10 mouse cellular contexts compared by ENCODE assay signal in genomic region chr11:100518188-100518591, GRCm38 (mm10). TPM values are rescaled to one million over a fixed set of nuclear protein-coding genes. Genes with fewer than 3 reads are reported as not detected.
DNase-seq lines count a peak whose midpoint lies in the region; ATAC-seq and TF ChIP-seq lines count a peak whose summit lies in the region.
"Had no signal": no experiment of that assay in that cellular context is flagged by ENCODE, and none has a peak within 500 bp of the region (broad histone marks: within the 10 kb centered on the region; RNA-seq: fewer than 3 reads in every experiment).

No protein-coding gene starts in this region.

- peak; percentile 47 for ATAC-seq in lung, postnatal 0 days
- ATAC-seq in kidney, embryonic 15.5 days (replicated peaks; ENCODE audit: low FRiP score), result peak; percentile 67
- ATAC-seq in stomach, embryonic 16.5 days (ENCODE audit: insufficient read depth, low FRiP score), result peak; percentile 84

- H3K27me3 ChIP-seq in lung, postnatal 0 days (replicated peaks; ENCODE audit: insufficient read depth, low read length), result no peaks in the 10 kb centered on the region
- no peaks in the 10 kb centered on the region for H3K27me3 ChIP-seq in kidney, embryonic 15.5 days
- no peaks in the 10 kb centered on the region for H3K27me3 ChIP-seq in stomach, embryonic 16.5 days (ENCODE audit: control insufficient read depth, insufficient read depth, low read length)

- H3K4me3 ChIP-seq in lung, postnatal 0 days (ENCODE audit: low read depth, low read length), result no peak overlapping the region
- no peak overlapping the region for H3K4me3 ChIP-seq in lung, adult 2 months (replicated peaks; ENCODE audit: extremely low read depth, low read depth, low read length)
- no peak overlapping the region for H3K4me3 ChIP-seq in kidney, embryonic 15.5 days (replicated peaks)
- H3K4me3 ChIP-seq in stomach, embryonic 16.5 days (replicated peaks; ENCODE audit: low read length), result no peak overlapping the region
- H3K4me3 ChIP-seq: midbrain, embryonic 10.5 days had no signal

- no peak for TF ChIP-seq EP300 in lung, postnatal 0 days (IDR thresholded peaks at IDR 0.05)

- TF ChIP-seq POLR2A in lung, adult 2 months (IDR thresholded peaks at IDR 0.05; ENCODE audit: borderline replicate concordance, extremely low read depth, low read depth, low read length), result no peak

- WGBS in lung, postnatal 0 days, result 59% methylated on average over 5 of the region's 5 CpGs
- WGBS in lung, adult 2 months, result 70% methylated on average over 5 of the region's 5 CpGs
- 48% methylated on average over 5 of the region's 5 CpGs for WGBS in kidney, embryonic 15.5 days
- WGBS in stomach, embryonic 16.5 days, result 39% methylated on average over 5 of the region's 5 CpGs

- TF ChIP-seq CTCF in lung, postnatal 0 days (IDR thresholded peaks at IDR 0.05), result no peak
- no peak for TF ChIP-seq CTCF in lung, adult 2 months (IDR thresholded peaks at IDR 0.05; ENCODE audit: insufficient read depth, low read length)

- no peak overlapping the region for H3K4me2 ChIP-seq in lung, postnatal 0 days (replicated peaks; ENCODE audit: low read depth, low read length)
- H3K4me2 ChIP-seq in kidney, embryonic 15.5 days, result no peak overlapping the region
- H3K4me2 ChIP-seq in stomach, embryonic 16.5 days (ENCODE audit: low read depth, low read length), result 0 out of 2 replicates have a peak overlapping the region, but pooled peaks have one; percentile 12

- no peaks in the 10 kb centered on the region for H3K4me1 ChIP-seq in lung, postnatal 0 days (ENCODE audit: insufficient read depth, low read depth, low read length)
- no peaks in the 10 kb centered on the region for H3K4me1 ChIP-seq in lung, adult 2 months (ENCODE audit: control insufficient read depth, insufficient read depth, low read length)
- peaks cover 50% of the 10 kb centered on the region for H3K4me1 ChIP-seq in kidney, embryonic 15.5 days
- 0 out of 2 replicates have a peak, but pooled peaks cover 11% of the 10 kb centered on the region for H3K4me1 ChIP-seq in stomach, embryonic 16.5 days (ENCODE audit: control insufficient read depth, insufficient read depth, low read length)
- H3K4me1 ChIP-seq: midbrain, embryonic 10.5 days had no signal

- H3K9ac ChIP-seq in lung, postnatal 0 days (replicated peaks; ENCODE audit: low read depth), result no peak overlapping the region
- H3K9ac ChIP-seq in kidney, embryonic 15.5 days, result no peak overlapping the region
- H3K9ac ChIP-seq in stomach, embryonic 16.5 days (ENCODE audit: low read length), result no peak overlapping the region

- no peaks in the 10 kb centered on the region for H3K9me3 ChIP-seq in lung, postnatal 0 days (ENCODE audit: low read length)
- no peaks in the 10 kb centered on the region for H3K9me3 ChIP-seq in kidney, embryonic 15.5 days (replicated peaks)
- H3K9me3 ChIP-seq in stomach, embryonic 16.5 days (replicated peaks; ENCODE audit: control insufficient read depth, low read length), result no peaks in the 10 kb centered on the region
- H3K9me3 ChIP-seq: midbrain, embryonic 10.5 days had no signal

- H3K27ac ChIP-seq in lung, postnatal 0 days (ENCODE audit: low read length), result no peak overlapping the region
- peak overlapping the region; percentile 76 for H3K27ac ChIP-seq in kidney, embryonic 15.5 days
- H3K27ac ChIP-seq in stomach, embryonic 16.5 days (ENCODE audit: low read length), result peak overlapping the region; percentile 25; the same call in 1 of the 2 replicates
- H3K27ac ChIP-seq: midbrain, embryonic 10.5 days had no signal

- H3K36me3 ChIP-seq in lung, postnatal 0 days (ENCODE audit: insufficient read depth, low read length), result peaks cover 62% of the 10 kb centered on the region
- peaks cover 98% of the 10 kb centered on the region for H3K36me3 ChIP-seq in kidney, embryonic 15.5 days
- H3K36me3 ChIP-seq in stomach, embryonic 16.5 days (ENCODE audit: control insufficient read depth, insufficient read depth, low read length), result peaks cover 35% of the 10 kb centered on the region; the same call in 1 of the 2 replicates

- DNase-seq in lung, postnatal 0 days (ENCODE audit: low spot score), result peak; percentile 49
- DNase-seq in lung, adult 2 months, result no peak
- peak; percentile 91 to 93 for DNase-seq in cerebellum, postnatal 14 days
- no peak for DNase-seq in right cerebral cortex, postnatal 14 days
- DNase-seq in layer of hippocampus, adult 18-20 months (ENCODE audit: low spot score in 2 of 2), result no peak
- DNase-seq: gastrocnemius, postnatal 36 days; right cerebral cortex, postnatal 4 days had no signal

RNA-seq across cellular contexts. Expression of gene Acly, which starts 9.6 kb away (rescaled TPM):
- 85.7 and 92.9 TPM in 2 replicates for polyA plus RNA-seq in lung, postnatal 0 days (2015; fragmentation: Nextera tagmentation; extraction: Ambion mirVana)
- 166 and 217 TPM in 2 replicates for polyA plus RNA-seq in lung, adult 2 months (2012; rRNA removed)
- polyA plus RNA-seq in kidney, embryonic 15.5 days (2015; fragmentation: Nextera tagmentation; extraction: Ambion mirVana), result 151 and 175 TPM in 2 replicates
- 178 and 192 TPM in 2 replicates for polyA plus RNA-seq in stomach, embryonic 16.5 days (2015; fragmentation: Nextera tagmentation; extraction: Ambion mirVana)
- 100 to 1,000 TPM; 118 to 124 TPM for total RNA-seq in layer of hippocampus, adult 18-20 months (2021)

RNA-seq across cellular contexts. Expression of gene Ttc25, which starts 27.2 kb away (rescaled TPM):
- polyA plus RNA-seq in lung, postnatal 0 days (2015; fragmentation: Nextera tagmentation; extraction: Ambion mirVana), result 3.5 and 4.9 TPM in 2 replicates
- polyA plus RNA-seq in lung, adult 2 months (2012; rRNA removed), result 1.8 and 3.4 TPM in 2 replicates
- 0.99 and 1.1 TPM in 2 replicates for polyA plus RNA-seq in kidney, embryonic 15.5 days (2015; fragmentation: Nextera tagmentation; extraction: Ambion mirVana)
- 0.40 and 0.60 TPM in 2 replicates for polyA plus RNA-seq in stomach, embryonic 16.5 days (2015; fragmentation: Nextera tagmentation; extraction: Ambion mirVana)
- total RNA-seq in layer of hippocampus, adult 18-20 months (2021), result 1 to 10 TPM in 1 of 2 experiments, under 1 TPM in 1; 0.96 to 1.1 TPM

RNA-seq across cellular contexts. Expression of gene Klhl11, which starts 45.6 kb away (rescaled TPM):
- 3.6 and 4.1 TPM in 2 replicates for polyA plus RNA-seq in lung, postnatal 0 days (2015; fragmentation: Nextera tagmentation; extraction: Ambion mirVana)
- 5.1 and 6.2 TPM in 2 replicates for polyA plus RNA-seq in lung, adult 2 months (2012; rRNA removed)
- 8.4 and 10.0 TPM in 2 replicates for polyA plus RNA-seq in kidney, embryonic 15.5 days (2015; fragmentation: Nextera tagmentation; extraction: Ambion mirVana)
- 7.4 and 7.5 TPM in 2 replicates for polyA plus RNA-seq in stomach, embryonic 16.5 days (2015; fragmentation: Nextera tagmentation; extraction: Ambion mirVana)
- 100 to 1,000 TPM; 117 to 124 TPM for total RNA-seq in layer of hippocampus, adult 18-20 months (2021)

RNA-seq across cellular contexts. Expression of gene Cnp, which starts 56.5 kb away (rescaled TPM):
- polyA plus RNA-seq in lung, postnatal 0 days (2015; fragmentation: Nextera tagmentation; extraction: Ambion mirVana), result 31.4 and 33.8 TPM in 2 replicates
- polyA plus RNA-seq in lung, adult 2 months (2012; rRNA removed), result 27.5 and 29.9 TPM in 2 replicates
- 25.3 and 29.6 TPM in 2 replicates for polyA plus RNA-seq in kidney, embryonic 15.5 days (2015; fragmentation: Nextera tagmentation; extraction: Ambion mirVana)
- 38.9 and 40.6 TPM in 2 replicates for polyA plus RNA-seq in stomach, embryonic 16.5 days (2015; fragmentation: Nextera tagmentation; extraction: Ambion mirVana)
- 100 to 1,000 TPM; 171 to 195 TPM for total RNA-seq in layer of hippocampus, adult 18-20 months (2021)

Comparison
In these comparisons a context has a peak if more than half of its experiments do, and no peak if none do; other contexts are left out.
1. DNase-seq: peak in lung, postnatal 0 days (single experiment) and cerebellum, postnatal 14 days (2 of 2); none in lung, adult 2 months (single experiment), right cerebral cortex, postnatal 14 days (single experiment) and layer of hippocampus, adult 18-20 months (0 of 2).
2. Peak in every context shown above with its lines, with median percentiles within 50 percentile points of each other: ATAC-seq.